Comparison of ENCODE assay signal across 12 mouse cellular contexts in genomic region chr5:125705379-125705778, GRCm38 (mm10).
DNase-seq lines count a peak whose midpoint lies in the region; ATAC-seq and TF ChIP-seq lines count a peak whose summit lies in the region.
"Had no signal": no experiment of that assay in that cellular context is flagged by ENCODE, and none has a peak within 500 bp of the region (broad histone marks: within the 10 kb centered on the region; RNA-seq: fewer than 3 reads in every experiment).

No protein-coding gene starts in this region.

- no peak for TF ChIP-seq CTCF in brain, embryonic 14.5 days (IDR thresholded peaks at IDR 0.05; ENCODE audit: borderline replicate concordance, extremely low read depth, insufficient read depth, insufficient read length)

- H3K9ac ChIP-seq in midbrain, embryonic 14.5 days (replicated peaks; ENCODE audit: low read length), result no peak overlapping the region
- H3K9ac ChIP-seq: heart, embryonic 15.5 days had no signal

- H3K4me3 ChIP-seq in midbrain, embryonic 14.5 days (replicated peaks; ENCODE audit: low read depth, low read length), result no peak overlapping the region
- H3K4me3 ChIP-seq: erythroblast, embryonic 14.5 days; heart, embryonic 15.5 days had no signal

- no peaks in the 10 kb centered on the region for H3K36me3 ChIP-seq in midbrain, embryonic 14.5 days (ENCODE audit: control insufficient read depth, insufficient read depth, low read length)
- H3K36me3 ChIP-seq: heart, embryonic 15.5 days had no signal

- 37% methylated on average over 8 of the region's 8 CpGs for WGBS in midbrain, embryonic 14.5 days

- H3K4me1 ChIP-seq in midbrain, embryonic 14.5 days (ENCODE audit: control insufficient read depth, insufficient read depth, low read length), result no peaks in the 10 kb centered on the region
- H3K4me1 ChIP-seq: heart, embryonic 15.5 days had no signal

- no peak for ATAC-seq in midbrain, embryonic 14.5 days (ENCODE audit: low FRiP score, low TSS enrichment)
- no peak for ATAC-seq in inflammation-experienced regulatory T-cells, adult 6 months

- no peaks in the 10 kb centered on the region for H3K9me3 ChIP-seq in midbrain, embryonic 14.5 days (ENCODE audit: control insufficient read depth, low read length)
- H3K9me3 ChIP-seq: heart, embryonic 15.5 days had no signal

- no peak for TF ChIP-seq POLR2A in brain, embryonic 14.5 days (IDR thresholded peaks at IDR 0.05; ENCODE audit: borderline replicate concordance, extremely low read depth, insufficient read depth, insufficient read length, poor library complexity, severe bottlenecking)

- H3K27me3 ChIP-seq in midbrain, embryonic 14.5 days (ENCODE audit: control insufficient read depth, insufficient read depth, low read length), result no peaks in the 10 kb centered on the region
- H3K27me3 ChIP-seq: heart, embryonic 15.5 days had no signal

- peak; percentile 93 for DNase-seq in brain, adult 2 months (ENCODE audit: low read depth, low spot score)
- DNase-seq in brain, embryonic 14.5 days (ENCODE audit: low read depth), result peak; percentile 78
- DNase-seq in layer of hippocampus, adult 9-11 months, result peak; percentile 85
- peak; percentile 59 for DNase-seq in midbrain, embryonic 14.5 days
- DNase-seq in spleen, postnatal 14 days (ENCODE audit: low spot score in 2 of 2), result no peak
- DNase-seq in kidney, postnatal 10 days, result no peak
- no peak for DNase-seq in lung, adult 18-20 months
- DNase-seq: kidney, adult 2 months had no signal

- H3K27ac ChIP-seq in midbrain, embryonic 14.5 days (replicated peaks; ENCODE audit: low read depth, low read length), result no peak overlapping the region
- H3K27ac ChIP-seq: heart, embryonic 15.5 days; macrophage had no signal

- H3K4me2 ChIP-seq in midbrain, embryonic 14.5 days (ENCODE audit: low read length), result no peak overlapping the region
- H3K4me2 ChIP-seq: heart, embryonic 15.5 days had no signal

Comparison
In these comparisons a context has a peak if more than half of its experiments do, and no peak if none do; other contexts are left out.
1. DNase-seq: peak in brain, adult 2 months (single experiment), brain, embryonic 14.5 days (single experiment), layer of hippocampus, adult 9-11 months (single experiment) and midbrain, embryonic 14.5 days (single experiment); none in spleen, postnatal 14 days (0 of 2), kidney, postnatal 10 days (single experiment) and lung, adult 18-20 months (0 of 2).